Mouse (Mus musculus): ENCODE measurements around the gene Irx4. TPM values are rescaled to one million over a fixed set of nuclear protein-coding genes. Genes with fewer than 3 reads are reported as not detected.

Irx4 gene
- total RNA-seq, 1 experiment, result 0.58 TPM

DNA sequence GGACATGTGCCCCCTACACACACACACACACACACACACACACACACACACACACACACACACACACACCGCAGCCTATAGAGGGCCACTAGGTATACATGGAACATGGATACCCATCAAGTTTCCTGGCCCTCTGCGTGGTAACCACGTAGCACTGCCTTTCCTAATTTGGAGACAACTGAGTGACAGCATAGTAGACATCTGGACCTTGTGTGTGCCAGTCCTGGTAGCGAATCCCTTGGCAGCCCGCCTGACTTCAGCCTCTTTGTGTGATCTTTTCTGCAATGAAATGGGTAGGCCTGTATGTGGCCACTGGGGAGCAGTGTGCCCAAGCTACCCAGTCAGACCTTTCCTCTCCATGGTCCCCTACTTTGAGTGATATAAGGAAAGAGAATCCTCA is 39.0 kb downstream of the Irx4 start:
- Histone ChIP-seq H3K4me1 (ENCODE audit: control insufficient read depth in 2 of 2, insufficient read depth in 2 of 2, low read length in 2 of 2, poor library complexity in 1 of 2) (peaks cover 0 to 6% of the 10 kb centered on the region in 2 experiments; a peak in 2 of 4 replicates), H3K4me3 (ENCODE audit: insufficient read depth in 1 of 2, low read depth in 1 of 2, low read length in 2 of 2, poor library complexity in 1 of 2, severe bottlenecking in 1 of 2) (no peak overlapping the region), H3K36me3 (ENCODE audit: control insufficient read depth, insufficient read depth, low read length, poor library complexity, severe bottlenecking) (no peaks in the 10 kb centered on the region), H3K9me3 (ENCODE audit: control insufficient read depth, insufficient read depth, low read depth, low read length) (no peaks in the 10 kb centered on the region), H3K9ac (ENCODE audit: insufficient read depth, low read depth, low read length, poor library complexity, severe bottlenecking) (no peak overlapping the region), H3K27ac (ENCODE audit: insufficient read depth, low read depth, low read length, poor library complexity, severe bottlenecking) (no peak overlapping the region)
- in situ Hi-C loops (cut with MboI; ENCODE audit: low sequenced_read_pairs in 2 of 2, unreplicated experiment in 2 of 2), result no loop called here
- no peak for DNase-seq (ENCODE audit: low read depth, low spot score)
- TF ChIP-seq ZC3H11A (IDR thresholded peaks at IDR 0.05; ENCODE audit: borderline replicate concordance, low read depth, low read length), result no peak
- TF ChIP-seq HCFC1 (IDR thresholded peaks at IDR 0.05; ENCODE audit: borderline replicate concordance, insufficient read depth, low read length), result no peak

DNA sequence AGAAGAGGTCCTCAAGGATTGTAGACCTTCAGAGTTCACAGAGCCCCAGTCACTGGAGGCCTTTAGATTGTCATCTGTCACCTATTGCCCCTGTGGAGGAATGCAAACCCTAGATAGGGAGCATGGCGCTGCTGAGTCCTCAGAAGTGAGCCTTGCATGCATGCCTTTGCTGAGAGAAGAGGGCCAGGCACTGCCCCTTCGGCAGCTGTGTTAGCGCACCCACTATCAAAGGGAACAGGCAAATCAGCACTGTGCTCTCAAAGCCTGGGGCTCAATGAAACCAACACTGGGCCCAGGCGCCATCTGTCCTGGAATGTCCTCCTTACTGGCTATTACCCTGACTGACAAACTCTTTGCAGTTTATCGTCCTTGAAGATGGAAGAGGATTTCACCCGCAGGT is 44.5 kb downstream of the Irx4 start:
- Histone ChIP-seq H3K27ac (ENCODE audit: insufficient read depth, low read depth, low read length, poor library complexity, severe bottlenecking) (no peak overlapping the region), H3K4me1 (ENCODE audit: control insufficient read depth in 2 of 2, insufficient read depth in 2 of 2, low read length in 2 of 2, poor library complexity in 1 of 2) (peaks cover 0 to 12% of the 10 kb centered on the region in 2 experiments; a peak in 3 of 4 replicates)
- DNase-seq (ENCODE audit: low read depth, low spot score), result no peak

DNA sequence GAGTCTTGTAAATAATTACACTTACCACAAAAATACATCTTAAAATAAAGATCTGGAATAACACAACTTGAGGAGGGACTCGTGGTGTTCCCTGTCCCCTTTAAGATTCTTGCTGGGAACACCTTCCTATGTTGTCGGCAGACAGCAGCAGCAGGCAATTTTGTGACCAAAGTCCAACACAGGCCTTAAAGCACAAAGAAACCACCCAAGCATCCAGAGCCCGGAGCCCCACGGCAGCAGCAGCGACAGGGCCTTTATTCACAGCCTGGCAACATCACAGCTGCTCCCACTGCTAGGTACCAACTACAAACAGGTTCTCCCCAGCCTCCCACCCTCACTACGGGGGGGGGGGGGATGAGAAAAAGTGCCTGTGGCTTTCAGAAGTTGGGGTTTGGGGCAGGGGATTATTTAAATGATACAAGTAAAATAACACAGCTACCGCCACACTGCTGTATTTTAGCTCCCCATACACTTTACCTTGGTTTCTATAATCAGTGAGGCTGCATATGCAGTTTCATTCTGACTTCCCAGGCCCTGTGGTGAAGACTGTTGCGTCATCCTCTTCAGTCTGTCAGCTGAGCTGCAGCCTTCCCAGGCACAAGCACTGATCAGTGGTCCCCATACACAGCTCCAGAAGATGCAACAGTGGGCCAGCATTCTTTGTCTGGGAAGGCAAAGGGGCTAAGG is 45.3 kb downstream of the Irx4 start:
- Histone ChIP-seq H3K27ac (ENCODE audit: insufficient read depth, low read depth, low read length, poor library complexity, severe bottlenecking) (no peak overlapping the region), H3K4me1 (ENCODE audit: control insufficient read depth in 2 of 2, insufficient read depth in 2 of 2, low read length in 2 of 2, poor library complexity in 1 of 2) (peaks cover 0 to 12% of the 10 kb centered on the region in 2 experiments; a peak in 3 of 4 replicates), H3K9me3 (ENCODE audit: control insufficient read depth, insufficient read depth, low read depth, low read length) (no peaks in the 10 kb centered on the region), H3K4me3 (ENCODE audit: insufficient read depth in 1 of 2, low read depth in 1 of 2, low read length in 2 of 2, poor library complexity in 1 of 2, severe bottlenecking in 1 of 2) (no peak overlapping the region), H3K9ac (ENCODE audit: insufficient read depth, low read depth, low read length, poor library complexity, severe bottlenecking) (no peak overlapping the region), H3K36me3 (ENCODE audit: control insufficient read depth, insufficient read depth, low read length, poor library complexity, severe bottlenecking) (no peaks in the 10 kb centered on the region)
- in situ Hi-C loops (cut with MboI; ENCODE audit: low sequenced_read_pairs in 2 of 2, unreplicated experiment in 2 of 2), result loop anchor here in 1 of 2 experiments (25.0 kb wide), 1 partner anchor 218 kb away; no protein-coding TSS in a partner anchor
- TF ChIP-seq HCFC1 (IDR thresholded peaks at IDR 0.05; ENCODE audit: borderline replicate concordance, insufficient read depth, low read length), result no peak
- no peak for TF ChIP-seq ZC3H11A (IDR thresholded peaks at IDR 0.05; ENCODE audit: borderline replicate concordance, low read depth, low read length)
- TF ChIP-seq ZNF384 (IDR thresholded peaks at IDR 0.05; ENCODE audit: low read depth, low read length), result no peak
- TF ChIP-seq MAFK (IDR thresholded peaks at IDR 0.05; ENCODE audit: insufficient read depth, low read depth, low read length), result no peak
- no peak for TF ChIP-seq CHD2 (IDR thresholded peaks at IDR 0.05; ENCODE audit: low read depth, low read length)
- DNase-seq (ENCODE audit: low read depth, low spot score), result no peak

More for the DNA sequence above, 44.5 kb downstream of the Irx4 start:
- H3K4me3 ChIP-seq (ENCODE audit: insufficient read depth in 1 of 2, low read depth in 1 of 2, low read length in 2 of 2, poor library complexity in 1 of 2, severe bottlenecking in 1 of 2), result no peak overlapping the region
- no peaks in the 10 kb centered on the region for H3K36me3 ChIP-seq (ENCODE audit: control insufficient read depth, insufficient read depth, low read length, poor library complexity, severe bottlenecking)
- in situ Hi-C loops (cut with MboI; ENCODE audit: low sequenced_read_pairs in 2 of 2, unreplicated experiment in 2 of 2), result loop anchor here in 1 of 2 experiments (25.0 kb wide), 1 partner anchor 217 kb away; no protein-coding TSS in a partner anchor
- no peak overlapping the region for H3K9ac ChIP-seq (ENCODE audit: insufficient read depth, low read depth, low read length, poor library complexity, severe bottlenecking)
- TF ChIP-seq HCFC1 (IDR thresholded peaks at IDR 0.05; ENCODE audit: borderline replicate concordance, insufficient read depth, low read length), result no peak
- TF ChIP-seq CHD2 (IDR thresholded peaks at IDR 0.05; ENCODE audit: low read depth, low read length), result no peak
- no peak for TF ChIP-seq ZC3H11A (IDR thresholded peaks at IDR 0.05; ENCODE audit: borderline replicate concordance, low read depth, low read length)
- no peak for TF ChIP-seq ZNF384 (IDR thresholded peaks at IDR 0.05; ENCODE audit: low read depth, low read length)
- no peak for TF ChIP-seq MAFK (IDR thresholded peaks at IDR 0.05; ENCODE audit: insufficient read depth, low read depth, low read length)
- H3K9me3 ChIP-seq (ENCODE audit: control insufficient read depth, insufficient read depth, low read depth, low read length), result no peaks in the 10 kb centered on the region

DNA sequence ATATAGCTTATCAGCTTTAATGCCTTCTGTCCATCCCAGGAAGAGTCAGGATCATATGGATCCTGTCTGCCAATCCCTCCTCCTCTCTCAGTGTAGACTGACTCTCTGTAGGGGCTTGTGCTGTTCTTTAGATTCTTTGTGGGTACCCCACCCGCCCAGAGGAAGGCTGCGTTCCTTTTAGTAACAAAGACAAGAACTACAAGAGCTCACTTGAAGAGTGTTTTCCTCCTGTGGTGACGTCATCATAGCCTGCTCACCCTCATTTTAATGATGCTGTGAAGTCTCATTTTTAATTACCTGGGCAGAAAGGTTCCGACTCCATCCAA is 45.8 kb downstream of the Irx4 start:
- Histone ChIP-seq H3K4me3 (ENCODE audit: insufficient read depth in 1 of 2, low read depth in 1 of 2, low read length in 2 of 2, poor library complexity in 1 of 2, severe bottlenecking in 1 of 2) (no peak overlapping the region), H3K9me3 (ENCODE audit: control insufficient read depth, insufficient read depth, low read depth, low read length) (no peaks in the 10 kb centered on the region), H3K9ac (ENCODE audit: insufficient read depth, low read depth, low read length, poor library complexity, severe bottlenecking) (no peak overlapping the region), H3K36me3 (ENCODE audit: control insufficient read depth, insufficient read depth, low read length, poor library complexity, severe bottlenecking) (no peaks in the 10 kb centered on the region), H3K27ac (ENCODE audit: insufficient read depth, low read depth, low read length, poor library complexity, severe bottlenecking) (no peak overlapping the region), H3K4me1 (ENCODE audit: control insufficient read depth in 2 of 2, insufficient read depth in 2 of 2, low read length in 2 of 2, poor library complexity in 1 of 2) (peaks cover 0 to 12% of the 10 kb centered on the region in 2 experiments; a peak in 3 of 4 replicates)
- no peak for TF ChIP-seq ZNF384 (IDR thresholded peaks at IDR 0.05; ENCODE audit: low read depth, low read length)
- no peak for TF ChIP-seq HCFC1 (IDR thresholded peaks at IDR 0.05; ENCODE audit: borderline replicate concordance, insufficient read depth, low read length)
- TF ChIP-seq CHD2 (IDR thresholded peaks at IDR 0.05; ENCODE audit: low read depth, low read length), result no peak
- in situ Hi-C loops (cut with MboI; ENCODE audit: low sequenced_read_pairs in 2 of 2, unreplicated experiment in 2 of 2), result loop anchor here in 1 of 2 experiments (25.0 kb wide), 1 partner anchor 219 kb away; no protein-coding TSS in a partner anchor
- no peak for DNase-seq (ENCODE audit: low read depth, low spot score)

All from ES-E14 (cell line).